Comparison of ENCODE assay signal across 18 mouse cellular contexts in the genomic region with DNA sequence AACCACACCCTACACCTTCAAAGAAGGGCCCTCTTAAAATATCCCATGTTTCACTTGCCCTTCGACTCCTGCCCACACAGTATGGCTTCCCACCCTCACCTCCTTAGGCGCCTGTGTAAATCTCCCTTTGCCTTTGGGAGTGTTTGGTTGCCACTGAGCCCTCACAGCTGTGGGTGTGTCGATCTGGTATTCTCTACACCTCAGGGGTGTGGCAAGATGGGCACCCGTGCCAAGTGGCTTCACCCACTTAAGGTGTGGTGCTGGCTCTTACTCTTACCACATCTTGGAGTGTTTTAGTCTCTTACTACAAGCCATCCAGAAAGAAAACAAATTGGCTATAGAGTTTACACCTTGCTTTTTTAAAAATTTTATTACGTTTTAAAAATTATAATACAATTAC.
"Had no signal": no experiment of that assay in that cellular context is flagged by ENCODE, and none has a peak within 500 bp of the region (broad histone marks: within the 10 kb centered on the region; RNA-seq: fewer than 3 reads in every experiment).

No protein-coding gene starts in this region.

- H3K4me3 ChIP-seq: liver, embryonic 12.5 days; megakaryocyte, embryonic 14.5 days; midbrain, embryonic 13.5 days; myocyte; neural tube, embryonic 13.5 days; neural tube, embryonic 15.5 days had no signal

- H3K36me3 ChIP-seq: liver, embryonic 12.5 days; midbrain, embryonic 13.5 days; neural tube, embryonic 13.5 days; neural tube, embryonic 15.5 days had no signal

- H3K9ac ChIP-seq: liver, embryonic 12.5 days; liver, embryonic 14.5 days; lung, embryonic 14.5 days; midbrain, embryonic 13.5 days; neural tube, embryonic 13.5 days; neural tube, embryonic 15.5 days had no signal

- H3K4me2 ChIP-seq: liver, embryonic 12.5 days; lung, embryonic 14.5 days; midbrain, embryonic 11.5 days; midbrain, embryonic 13.5 days; neural tube, embryonic 13.5 days; neural tube, embryonic 15.5 days had no signal

- ATAC-seq: liver, embryonic 12.5 days; midbrain, embryonic 13.5 days; midbrain, embryonic 16.5 days had no signal

- H3K27me3 ChIP-seq: liver, embryonic 12.5 days; megakaryocyte, embryonic 14.5 days; midbrain, embryonic 13.5 days; neural tube, embryonic 13.5 days; neural tube, embryonic 15.5 days had no signal

- H3K9me3 ChIP-seq: liver, embryonic 12.5 days; megakaryocyte, embryonic 14.5 days; midbrain, embryonic 13.5 days; neural tube, embryonic 13.5 days; neural tube, embryonic 15.5 days had no signal

- H3K27ac ChIP-seq: liver, embryonic 12.5 days; liver, embryonic 14.5 days; midbrain, embryonic 13.5 days; neural tube, embryonic 13.5 days; neural tube, embryonic 15.5 days had no signal

- H3K4me1 ChIP-seq: liver, embryonic 12.5 days; megakaryocyte, embryonic 14.5 days; midbrain, embryonic 13.5 days; neural tube, embryonic 13.5 days; neural tube, embryonic 15.5 days had no signal

- DNase-seq: lung, postnatal 14 days; lung, postnatal 4 days; right cerebral cortex, postnatal 25 days; right cerebral cortex, postnatal 4 days; spleen, adult 18-20 months; thymus, adult 18-20 months; thymus, postnatal 14 days; thymus, postnatal 36 days had no signal
